Mouse (Mus musculus) cerebellum, adult 2 months (tissue): ENCODE measurements around the gene Fgf12. TPM values are rescaled to one million over a fixed set of nuclear protein-coding genes. Genes with fewer than 3 reads are reported as not detected.

Experiments
- DNase-seq, 2 experiments: peaks; one replicate each; pipeline ENCODE4 v3.0.0; 2021
- H3K27ac ChIP-seq: fragments of 200-500 bp; 2 replicates; pipeline ENCODE4 v1.5.1; 2012; ENCODE audit warnings: low read length, control low read depth, inconsistent platforms; ENCODE audit not compliant: insufficient read depth
- H3K27me3 ChIP-seq: fragments of 200-500 bp; 2 replicates; pipeline ENCODE4 v1.6.1; 2012; ENCODE audit warnings: inconsistent platforms, mild to moderate bottlenecking, low read length, moderate library complexity; ENCODE audit not compliant: control insufficient read depth, insufficient read depth
- H3K4me1 ChIP-seq: fragments of 200-500 bp; 2 replicates; pipeline ENCODE4 v1.6.1; 2011; ENCODE audit warnings: low read length; ENCODE audit not compliant: control insufficient read depth, insufficient read depth
- H3K4me3 ChIP-seq: fragments of 200-500 bp; replicated peaks from 2 replicates; pipeline ENCODE3; 2011; ENCODE audit warnings: mild to moderate bottlenecking, low read depth, low read length, control low read depth; ENCODE audit not compliant: insufficient read depth
- CTCF ChIP-seq: fragments of 200-500 bp; IDR thresholded peaks from 2 replicates; pipeline ENCODE4 v1.5.1; 2011; ENCODE audit warnings: low read depth, mild to moderate bottlenecking, control low read depth, low read length, moderate library complexity, borderline replicate concordance; ENCODE audit not compliant: insufficient read depth
- POLR2A ChIP-seq: fragments of 200-500 bp; IDR thresholded peaks from 2 replicates; pipeline ENCODE4 v1.6.1; 2011; ENCODE audit warnings: low read length, control low read depth, borderline replicate concordance; ENCODE audit not compliant: insufficient read depth
- WGBS: fragments of 180-500 bp; shearing (Covaris S2); methylation state at CpG from one replicate; pipeline ENCODE4 v1.1.7; 2018; 5-methylcytosine and 5-hydroxymethylcytosine counted together
- polyA plus RNA-seq: library from polyadenylated mRNA; depleted of rRNA; stranded (reverse); fragments of >200 nt; gene quantifications from 2 replicates; pipeline ENCODE4 v1.2.3, GENCODE M21; 2012

Fgf12 gene
- polyA plus RNA-seq, 1 experiment, result 125 TPM

GRCm38 (mm10) chr16:28564716-28565217 lies 188.1 kb downstream of the Fgf12 start:
- DNase-seq, result peak in 1 of 2 experiments; percentile 21
- no peak overlapping the region for H3K27ac ChIP-seq
- peak overlapping the region; percentile 32 for H3K4me3 ChIP-seq
- 1% methylated on average over 58 of the region's 58 CpGs for WGBS
- TF ChIP-seq POLR2A (no peak), CTCF (no peak)
- H3K4me1 ChIP-seq, result no peaks in the 10 kb centered on the region
- no peaks in the 10 kb centered on the region for H3K27me3 ChIP-seq

- DNase-seq, result peak in 1 of 2 experiments; percentile 15
- 7% methylated on average over 45 of the region's 45 CpGs for WGBS
These were observed 188.7 kb downstream of the Fgf12 start for GRCm38 (mm10) chr16:28564075-28564715.

GRCm38 (mm10) chr16:28562847-28563246 lies 190.0 kb downstream of the Fgf12 start:
- Histone ChIP-seq H3K4me3 (no peak overlapping the region), H3K27ac (no peak overlapping the region), H3K27me3 (no peaks in the 10 kb centered on the region), H3K4me1 (no peaks in the 10 kb centered on the region)
- DNase-seq, result no peak
- 94% methylated on average over 6 of the region's 6 CpGs for WGBS
- no peak for TF ChIP-seq CTCF
- TF ChIP-seq POLR2A, result no peak

More at GRCm38 (mm10) chr16:28564075-28564715, 188.7 kb downstream of the Fgf12 start:
- Histone ChIP-seq H3K27ac (no peak overlapping the region), H3K4me1 (no peaks in the 10 kb centered on the region), H3K4me3 (peak overlapping the region; percentile 1), H3K27me3 (no peaks in the 10 kb centered on the region)
- TF ChIP-seq POLR2A (no peak), CTCF (no peak)

GRCm38 (mm10) chr16:28555219-28555618 lies 197.6 kb downstream of the Fgf12 start:
- Histone ChIP-seq H3K4me3 (no peak overlapping the region), H3K4me1 (no peaks in the 10 kb centered on the region), H3K27me3 (no peaks in the 10 kb centered on the region), H3K27ac (no peak overlapping the region)
- DNase-seq, result no peak
- 87% methylated on average over 10 of the region's 10 CpGs for WGBS
- no peak for TF ChIP-seq CTCF
- TF ChIP-seq POLR2A, result no peak

GRCm38 (mm10) chr16:28539423-28539822 lies 213.4 kb downstream of the Fgf12 start:
- TF ChIP-seq POLR2A, result no peak
- no peak for TF ChIP-seq CTCF

GRCm38 (mm10) chr16:28517596-28518524 lies 235.0 kb downstream of the Fgf12 start:
- no peak for TF ChIP-seq POLR2A
- peak; percentile 79 for TF ChIP-seq CTCF
- WGBS, result 32% methylated on average over 21 of the region's 21 CpGs
- Histone ChIP-seq H3K4me1 (peaks cover 10% of the 10 kb centered on the region; the same call in 1 of the 2 replicates), H3K27me3 (no peaks in the 10 kb centered on the region), H3K27ac (no peak overlapping the region), H3K4me3 (peak overlapping the region; percentile 46)
- peak; percentile 79 to 88 for DNase-seq

More at GRCm38 (mm10) chr16:28539423-28539822, 213.4 kb downstream of the Fgf12 start:
- no peaks in the 10 kb centered on the region for H3K27me3 ChIP-seq
- H3K4me1 ChIP-seq, result no peaks in the 10 kb centered on the region
- WGBS, result 70% methylated on average over 3 of the region's 3 CpGs
- H3K27ac ChIP-seq, result no peak overlapping the region
- no peak overlapping the region for H3K4me3 ChIP-seq
- no peak for DNase-seq

- DNase-seq, result no peak
- peaks cover 15% of the 10 kb centered on the region for H3K4me1 ChIP-seq
- H3K27ac ChIP-seq, result no peak overlapping the region
- 17% methylated on average over 6 of the region's 6 CpGs for WGBS
- no peak for TF ChIP-seq CTCF
- TF ChIP-seq POLR2A, result no peak
- no peaks in the 10 kb centered on the region for H3K27me3 ChIP-seq
- H3K4me3 ChIP-seq, result no peak overlapping the region
These were observed 240.4 kb downstream of the Fgf12 start for GRCm38 (mm10) chr16:28512446-28512845.

- Histone ChIP-seq H3K27me3 (no peaks in the 10 kb centered on the region), H3K27ac (no peak overlapping the region), H3K4me1 (peaks cover 15% of the 10 kb centered on the region), H3K4me3 (no peak overlapping the region)
- WGBS, result 68% methylated on average over 5 of the region's 5 CpGs
- TF ChIP-seq POLR2A (no peak), CTCF (no peak)
- no peak for DNase-seq
These were observed 241.5 kb downstream of the Fgf12 start for GRCm38 (mm10) chr16:28511413-28511812.
